Mouse (Mus musculus) embryonic fibroblast, embryonic 13.5 days (primary cell): ENCODE results near the gene Kat8.

Source experiments
- CTCF ChIP-seq: IDR thresholded peaks from 2 replicates; pipeline ENCODE4 v1.5.1; 2011; ENCODE audit warnings: mild to moderate bottlenecking, control low read depth, low read length, moderate library complexity, borderline replicate concordance; ENCODE audit not compliant: insufficient read depth
- POLR2A ChIP-seq: IDR thresholded peaks from 2 replicates; pipeline ENCODE4 v1.6.1; 2011; ENCODE audit warnings: low read depth, mild to moderate bottlenecking, control low read depth, low read length, moderate library complexity

DNA sequence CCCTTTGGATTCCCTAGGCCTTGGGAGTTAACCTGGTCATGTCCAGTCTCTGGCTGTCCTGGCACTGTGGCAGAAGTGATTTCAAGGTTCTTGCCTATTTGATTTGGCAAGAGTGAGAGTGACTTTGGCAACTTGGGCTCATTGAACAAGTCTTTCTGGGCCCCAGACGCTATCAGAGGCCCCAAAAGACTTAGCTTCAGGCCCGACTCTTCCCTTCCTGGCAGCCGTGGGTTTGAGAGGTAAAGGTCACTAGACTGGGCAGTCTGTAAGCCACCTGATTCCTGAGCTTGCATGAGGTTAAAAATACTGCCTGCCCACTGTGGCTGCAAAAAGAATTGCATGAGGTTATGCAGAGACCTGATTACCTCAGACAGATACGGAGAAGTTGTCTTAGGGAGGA, 3.7 kb upstream of the Kat8 start:
- TF ChIP-seq POLR2A: no peak
- TF ChIP-seq CTCF: no peak
